Mouse (Mus musculus): ENCODE measurements around the gene Tatdn3.
A peak's percentile ranks its signal among the peaks of the same experiment; 100 is the strongest.
"Not testable (repeated sequence)": the region's sequence is repeated elsewhere in the genome, so short reads cannot be mapped to it uniquely, and the experiment has no call there.

Tatdn3 gene

DNA sequence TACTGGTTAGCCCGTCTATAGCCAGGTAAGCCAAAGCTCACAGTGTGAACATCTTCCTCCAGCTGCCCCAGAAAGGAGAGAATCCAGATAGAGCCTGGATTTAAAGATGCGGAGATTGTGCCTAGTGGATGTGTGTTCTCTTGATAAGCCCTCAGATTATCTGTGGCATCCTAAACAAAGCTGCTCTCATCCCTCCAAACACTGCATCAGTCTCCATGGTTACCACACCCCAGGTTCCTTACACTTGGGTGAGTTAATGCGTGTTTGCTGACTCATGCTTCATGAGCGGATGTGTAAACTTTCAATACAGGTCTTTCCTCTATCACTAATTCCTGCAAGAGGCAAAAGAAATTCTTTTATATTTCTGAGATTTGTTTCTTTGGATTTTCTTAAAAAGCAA is 27.1 kb downstream of the Tatdn3 start:
- DNase-seq (ENCODE audit: low spot score in 2 of 2) = peak in 1 of 2 experiments; percentile 14

DNA sequence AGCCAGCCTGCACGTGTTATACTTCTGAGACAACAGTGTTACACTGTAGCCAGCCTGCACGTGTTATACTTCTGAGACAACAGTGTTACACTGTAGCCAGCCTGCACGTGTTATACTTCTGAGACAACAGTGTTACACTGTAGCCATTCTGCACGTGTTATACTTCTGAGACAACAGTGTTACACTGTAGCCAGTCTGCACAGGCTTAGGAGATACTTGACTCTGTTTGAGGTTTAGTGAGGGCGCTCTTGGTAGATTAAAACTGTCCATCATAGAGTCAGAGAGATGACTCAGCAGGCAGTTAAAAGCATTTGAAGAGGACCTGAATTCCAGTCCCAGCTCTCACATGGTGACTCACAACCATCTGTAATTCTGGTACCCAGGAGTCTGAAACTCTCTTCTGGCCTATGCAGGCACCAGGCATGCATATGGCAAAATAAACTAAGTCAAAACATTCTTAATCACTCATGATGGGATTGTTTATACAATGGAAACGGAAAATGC is 31.8 kb downstream of the Tatdn3 start:
- DNase-seq (ENCODE audit: low spot score in 2 of 2) = not testable (repeated sequence)

DNA sequence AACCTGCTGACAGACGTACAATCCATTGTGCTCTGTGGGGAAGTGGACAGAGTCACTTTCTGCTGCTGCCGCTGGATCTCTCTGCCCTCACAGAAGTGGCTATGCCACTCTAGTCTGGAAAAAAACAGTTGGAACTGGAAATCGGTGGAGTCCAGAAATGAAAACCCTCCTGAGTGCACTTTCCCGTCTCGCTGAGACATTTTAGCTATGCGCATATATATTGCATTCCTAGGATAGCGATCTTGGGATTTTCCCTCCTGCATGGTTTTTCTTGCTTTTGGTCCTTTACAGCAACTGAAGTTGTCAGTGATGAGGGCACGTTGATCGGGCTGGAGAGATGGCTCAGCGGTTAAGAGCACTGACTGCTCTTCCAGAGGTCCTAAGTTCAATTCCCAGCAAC is 32.5 kb downstream of the Tatdn3 start:
- DNase-seq (ENCODE audit: low spot score in 2 of 2) = no peak

DNA sequence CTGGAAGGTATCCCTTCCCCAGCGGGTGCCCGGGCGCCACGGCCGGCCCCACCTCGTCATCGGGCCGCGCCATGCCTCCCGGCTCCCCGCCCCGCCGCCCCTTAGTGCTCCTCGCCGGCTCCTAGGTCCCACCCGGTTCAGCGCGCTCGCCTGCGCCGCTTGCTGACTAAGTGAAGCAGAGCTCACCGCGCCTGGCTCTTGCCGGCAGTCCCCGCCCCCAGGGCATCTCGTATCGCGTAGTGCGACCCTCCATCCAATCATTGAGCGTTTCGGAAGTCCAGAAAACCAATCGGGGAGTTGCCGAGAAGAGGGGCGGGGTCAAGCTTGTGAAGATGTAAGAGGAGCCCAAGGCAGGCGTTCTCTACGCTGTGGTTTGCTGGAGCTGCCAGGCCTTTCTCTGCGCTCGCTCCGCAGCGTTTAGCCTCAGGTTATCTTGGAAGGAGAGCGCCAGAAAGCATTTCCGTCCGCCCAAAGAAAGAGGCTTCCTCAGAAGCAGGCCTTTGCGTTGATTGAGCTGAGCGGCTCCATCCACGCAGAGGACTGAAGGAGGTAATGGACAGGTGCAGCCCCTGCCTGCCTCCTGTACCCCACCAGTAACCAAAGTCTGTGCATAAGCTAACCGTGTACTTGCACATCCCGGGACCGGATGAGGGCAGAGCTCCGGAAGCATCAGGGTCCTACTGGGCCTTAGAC is 36.6 kb downstream of the Tatdn3 start, which contains the start of gene Flvcr1:
Gene Flvcr1 (minus strand): TSS at position 138 of the 693 bp plus-strand sequence.
- peak; percentile 97 to 99 for DNase-seq (ENCODE audit: low spot score in 2 of 2)

DNA sequence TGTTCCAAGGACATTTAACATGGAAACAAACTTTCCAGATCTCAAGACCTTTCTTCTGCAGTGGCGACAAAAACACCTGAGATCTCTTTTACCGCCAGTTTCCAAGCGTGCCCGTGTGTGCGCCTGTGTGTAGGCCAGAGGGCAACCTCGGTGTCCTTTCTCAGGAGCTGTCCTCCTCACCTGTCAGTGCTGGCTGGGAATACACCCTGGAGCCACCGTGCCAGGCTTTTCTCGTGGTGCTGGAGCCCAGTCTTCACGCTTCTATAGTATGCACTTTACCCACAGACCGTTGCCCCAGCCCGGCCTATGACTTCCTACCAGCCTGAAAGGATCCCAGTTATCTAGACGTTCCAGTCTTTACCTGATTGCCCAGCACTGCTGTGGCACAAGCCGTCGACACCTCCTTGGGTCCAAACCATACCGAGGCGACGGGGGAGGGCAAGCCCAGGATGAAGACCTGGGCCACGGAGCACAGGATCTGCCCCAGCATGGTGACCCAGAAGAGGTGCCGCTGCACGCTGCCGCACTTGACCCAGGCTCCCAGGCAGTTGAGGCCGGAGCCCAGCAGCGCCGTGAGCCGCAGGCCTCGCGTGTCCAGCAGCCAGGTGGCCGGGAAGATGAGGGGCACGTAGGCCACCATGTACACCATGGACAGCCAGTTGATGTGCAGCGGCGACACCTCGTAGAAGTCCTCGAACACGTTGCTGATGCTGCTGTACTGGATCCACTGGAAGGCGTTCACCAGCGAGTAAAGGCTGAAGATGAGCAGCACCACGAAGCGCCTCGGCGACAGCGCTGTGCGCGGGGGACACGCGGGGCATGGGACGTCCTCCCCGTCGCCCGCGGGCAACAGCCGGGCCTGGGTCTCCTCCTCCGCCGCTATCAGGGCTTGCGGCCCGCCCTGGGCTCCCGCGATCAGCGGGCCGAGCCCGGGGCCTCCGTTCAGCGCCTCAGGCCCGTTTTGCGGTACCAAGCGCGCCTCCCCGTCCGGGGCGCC is 37.4 kb downstream of the Tatdn3 start:
- DNase-seq (ENCODE audit: low spot score in 2 of 2) = peak in 1 of 2 experiments; percentile 37

DNA sequence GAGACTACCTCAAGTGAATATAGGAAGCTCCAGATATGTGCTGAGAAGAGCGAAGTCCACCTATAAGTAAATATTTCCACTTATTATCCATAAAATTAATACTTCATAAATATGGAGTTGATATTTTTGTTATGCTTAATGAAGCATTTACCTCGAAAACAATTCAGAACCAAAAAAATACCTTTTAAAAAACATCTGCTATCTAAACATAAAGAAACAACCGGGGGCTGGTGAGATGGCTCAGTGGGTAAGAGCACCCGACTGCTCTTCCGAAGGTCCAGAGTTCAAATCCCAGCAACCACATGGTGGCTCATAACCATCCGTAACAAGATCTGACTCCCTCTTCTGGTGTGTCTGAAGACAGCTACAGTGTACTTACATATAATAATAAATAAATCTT is 38.9 kb downstream of the Tatdn3 start:
- DNase-seq (ENCODE audit: low spot score in 2 of 2) = not testable (repeated sequence)

DNA sequence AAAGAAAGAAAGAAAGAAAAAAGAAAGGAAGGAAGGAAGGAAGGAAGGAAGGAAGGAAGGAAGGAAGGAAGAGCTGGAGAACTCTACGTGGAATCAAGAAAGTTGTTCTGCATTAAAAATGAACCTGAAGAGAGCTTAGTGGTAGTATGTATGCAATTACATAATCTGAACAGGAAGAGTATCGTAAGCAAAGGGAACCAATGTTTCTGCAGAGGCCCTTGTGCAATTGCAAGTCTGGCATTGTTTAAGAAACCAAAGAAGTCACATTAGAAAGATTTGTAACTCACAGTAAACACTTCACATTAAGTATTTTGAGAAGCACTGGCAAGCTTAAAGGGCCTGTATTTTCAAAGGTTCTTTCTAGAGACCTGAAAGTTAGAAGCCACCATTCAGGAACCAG is 39.6 kb downstream of the Tatdn3 start:
- DNase-seq (ENCODE audit: low spot score in 2 of 2) = no peak

DNA sequence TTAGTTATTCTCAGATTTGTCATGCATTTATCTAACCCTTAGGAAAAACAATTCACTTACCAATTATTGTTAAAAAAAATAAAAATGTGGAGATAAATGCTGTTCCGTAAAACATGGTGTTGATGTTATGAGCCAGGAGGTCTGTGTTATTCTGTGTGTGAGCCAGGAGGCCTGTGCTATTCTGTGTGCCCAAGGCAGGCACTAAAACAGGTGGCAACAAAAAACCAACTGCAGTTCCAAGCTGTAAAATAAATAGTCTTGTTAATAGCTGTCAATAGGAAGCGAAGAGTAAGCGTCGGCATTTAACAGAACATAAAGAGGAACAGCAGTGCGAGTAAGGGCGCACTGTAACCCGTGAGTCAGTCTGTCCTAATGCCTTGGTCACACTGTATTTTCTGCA is 41.7 kb downstream of the Tatdn3 start:
- no peak for DNase-seq (ENCODE audit: low spot score in 2 of 2)

DNA sequence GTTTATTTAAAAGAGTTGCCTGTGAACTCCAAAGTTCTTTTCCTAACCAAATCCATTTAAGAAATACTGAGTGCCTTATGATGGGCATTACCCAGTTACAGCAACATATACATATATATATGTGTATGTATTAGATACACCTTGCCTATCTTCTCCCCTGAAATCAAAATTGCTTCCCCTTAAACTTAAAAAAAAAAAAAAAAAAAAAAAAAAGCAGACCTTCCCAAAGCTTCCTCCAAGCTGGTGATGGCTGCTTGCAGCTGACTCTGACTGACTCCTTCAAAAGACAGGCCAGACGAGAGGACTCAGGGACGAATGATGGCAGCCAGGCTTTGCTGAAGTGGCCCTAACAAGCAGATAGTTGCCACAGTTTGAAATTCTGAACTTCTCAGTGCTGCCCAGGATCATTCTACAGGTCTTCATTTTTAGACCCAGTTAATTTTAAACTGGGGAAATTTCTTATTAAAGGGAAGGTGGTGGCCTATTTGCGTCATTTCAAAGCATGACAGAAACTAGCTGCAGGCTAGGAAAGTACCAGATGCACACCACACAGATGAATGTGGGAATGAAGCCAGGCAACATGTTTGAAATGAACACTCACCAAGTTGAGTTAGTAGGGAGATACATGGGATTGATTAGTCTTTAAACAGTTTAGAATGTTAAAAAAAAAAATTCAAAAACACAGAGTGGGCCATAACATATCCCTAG is 42.4 kb downstream of the Tatdn3 start:
- no peak for DNase-seq (ENCODE audit: low spot score in 2 of 2)

DNA sequence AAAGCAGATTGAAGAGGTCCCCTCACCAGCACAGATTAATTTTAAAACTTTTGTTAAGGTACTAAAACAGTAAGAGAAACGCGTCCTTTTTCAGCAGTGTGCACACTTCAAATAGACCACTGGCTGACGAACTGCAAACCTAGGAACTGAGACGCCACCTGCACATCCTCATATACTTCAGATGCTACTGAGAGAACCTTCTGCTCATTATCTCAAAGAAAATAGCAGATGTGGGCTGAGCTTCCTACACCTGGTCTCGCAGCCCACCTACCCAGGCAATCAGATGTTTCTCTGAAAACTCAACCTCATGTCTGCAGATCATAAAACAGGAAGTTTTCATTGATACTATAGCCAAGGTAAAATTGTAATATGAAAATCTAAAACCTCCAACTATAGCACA is 42.9 kb downstream of the Tatdn3 start:
- no peak for DNase-seq (ENCODE audit: low spot score in 2 of 2)

DNA sequence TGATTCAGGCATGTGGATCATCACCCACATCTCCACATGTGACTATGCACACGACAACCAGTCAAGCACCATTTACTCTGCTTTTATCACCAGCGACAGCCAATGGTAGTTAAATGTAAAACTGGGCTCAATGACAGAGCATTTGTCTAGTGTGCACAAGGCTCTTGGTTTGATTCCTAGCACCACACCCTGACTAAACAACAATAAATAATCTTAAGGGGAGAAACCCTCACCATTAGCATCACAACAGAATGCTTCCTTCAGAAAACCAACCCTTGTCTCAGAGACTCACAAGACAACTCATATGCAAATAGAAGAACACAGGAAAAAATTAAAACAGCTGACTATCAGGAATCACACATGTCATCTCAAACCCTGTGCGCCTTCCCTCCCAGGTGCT is 48.5 kb downstream of the Tatdn3 start:
- no peak for DNase-seq (ENCODE audit: low spot score in 2 of 2)

DNA sequence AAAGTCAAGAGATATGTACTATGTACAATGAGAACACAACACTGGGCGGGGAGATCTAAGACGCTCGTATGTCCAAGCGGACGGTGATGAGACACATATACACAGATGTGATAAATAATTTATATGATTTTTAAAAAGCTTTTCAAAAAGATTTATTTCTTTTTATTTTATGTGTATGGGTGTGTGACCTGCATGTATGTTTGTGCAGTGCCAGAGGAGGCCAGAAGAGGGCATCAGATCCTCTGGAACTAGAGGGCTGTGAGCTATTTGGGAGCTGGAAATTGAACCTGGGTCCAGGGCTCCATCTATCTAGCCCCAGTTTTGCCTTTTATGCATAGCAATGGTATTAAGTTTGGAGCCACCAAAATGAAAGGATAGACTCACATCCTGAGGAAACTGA is 54.0 kb downstream of the Tatdn3 start:
- DNase-seq (ENCODE audit: low spot score in 2 of 2) = no peak

DNA sequence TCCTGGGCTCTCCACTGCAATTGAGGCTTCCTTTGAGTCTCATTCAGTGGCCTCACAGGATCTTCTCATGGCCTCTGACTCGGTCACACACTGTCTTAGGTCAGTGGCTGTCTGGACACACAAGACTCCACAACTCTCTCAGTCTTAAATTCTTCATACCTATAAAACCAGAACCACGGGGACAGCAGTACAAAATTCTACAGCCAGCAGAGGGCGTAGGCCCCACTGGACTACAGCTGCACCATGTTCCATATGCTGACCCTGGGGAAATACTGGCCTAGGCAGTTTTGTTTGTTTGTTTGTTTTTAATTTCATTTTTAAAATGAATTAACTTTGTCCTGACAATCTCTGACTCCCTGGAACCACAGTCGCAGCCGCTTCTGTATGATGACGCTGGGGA is 60.5 kb downstream of the Tatdn3 start:
- DNase-seq (ENCODE audit: low spot score in 2 of 2) = no peak

DNA sequence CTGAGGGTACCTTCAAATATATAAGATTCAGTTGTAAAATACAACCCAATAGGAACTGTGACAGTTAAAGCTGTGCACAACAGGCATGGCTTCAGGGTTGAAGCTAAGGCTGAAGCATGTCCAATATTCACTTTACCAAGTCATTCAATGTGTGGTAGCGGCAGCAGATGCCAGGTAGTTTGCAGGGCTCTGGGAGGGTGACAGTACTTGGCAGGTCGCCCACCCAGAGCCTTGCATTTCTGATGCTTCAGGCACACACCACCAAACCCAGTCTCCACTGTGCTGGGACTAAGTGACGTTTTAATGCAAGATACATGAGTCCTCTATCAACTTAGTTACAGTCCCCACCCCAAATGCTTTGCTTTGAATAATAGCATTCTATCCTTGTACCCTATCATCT is 62.0 kb downstream of the Tatdn3 start:
- DNase-seq (ENCODE audit: low spot score in 2 of 2) = no peak

DNA sequence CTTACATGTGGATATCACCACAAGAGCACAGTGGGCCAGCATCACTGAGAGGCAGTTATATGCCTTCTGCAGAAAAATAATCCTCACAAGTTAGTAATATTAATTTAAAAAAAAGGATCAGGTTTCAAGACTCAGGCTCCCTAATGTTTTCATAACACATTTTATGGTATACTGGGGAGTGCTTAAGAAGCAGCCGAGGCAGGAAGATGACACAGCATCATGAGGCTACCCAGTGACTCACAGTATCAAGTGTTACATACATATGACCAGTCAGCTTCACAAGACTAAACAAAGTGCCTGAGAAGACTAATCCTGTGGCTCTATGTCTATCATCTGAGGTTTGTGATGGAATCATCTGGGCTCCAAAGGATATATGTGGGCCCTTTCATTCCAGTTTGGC is 64.7 kb downstream of the Tatdn3 start:
- no peak for DNase-seq (ENCODE audit: low spot score in 2 of 2)

DNA sequence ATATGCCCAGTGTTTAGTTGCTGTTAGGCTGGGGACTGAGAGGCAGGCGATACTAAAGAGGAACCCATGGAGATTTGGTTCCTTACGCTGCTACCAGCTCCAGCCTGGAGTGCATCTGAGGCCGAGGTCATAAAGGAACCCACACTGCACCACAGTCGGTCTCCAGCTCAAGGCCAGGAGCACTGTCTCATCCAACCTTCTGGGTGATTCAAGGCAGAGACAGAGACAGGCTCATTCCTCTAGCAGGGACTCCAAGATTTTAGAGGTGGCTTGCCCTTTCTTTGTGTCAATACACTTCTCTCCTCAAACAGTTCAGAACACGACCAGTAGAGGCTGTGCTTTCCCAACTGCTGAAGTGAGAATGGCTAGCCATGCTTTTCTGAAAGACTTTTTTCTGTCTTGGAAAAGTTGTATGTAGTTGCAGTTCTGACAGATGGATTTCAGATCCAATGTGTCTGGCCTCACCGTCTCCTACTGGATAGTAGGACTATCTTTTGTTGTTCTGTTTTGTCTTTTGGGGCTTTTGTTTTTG is 66.3 kb downstream of the Tatdn3 start:
- no peak for DNase-seq (ENCODE audit: low spot score in 2 of 2)
